ENCODE assay signal across 28 mouse cellular contexts in genomic region chr5:50512539-50512938, GRCm38 (mm10).
"Had no signal": no experiment of that assay in that cellular context is flagged by ENCODE, and none has a peak within 500 bp of the region (broad histone marks: within the 10 kb centered on the region; RNA-seq: fewer than 3 reads in every experiment).

No protein-coding gene starts in this region.

- H3K27me3 ChIP-seq: embryonic facial prominence, embryonic 12.5 days; embryonic facial prominence, embryonic 13.5 days; embryonic facial prominence, embryonic 15.5 days; forebrain, embryonic 12.5 days; forebrain, embryonic 13.5 days; forebrain, embryonic 15.5 days had no signal

- ATAC-seq: forebrain, embryonic 13.5 days; forebrain, embryonic 14.5 days; forebrain, embryonic 15.5 days; forebrain, embryonic 16.5 days; forebrain, postnatal 0 days had no signal

- H3K9ac ChIP-seq: embryonic facial prominence, embryonic 12.5 days; embryonic facial prominence, embryonic 13.5 days; embryonic facial prominence, embryonic 15.5 days; forebrain, embryonic 12.5 days; forebrain, embryonic 13.5 days; forebrain, embryonic 15.5 days; forebrain, postnatal 0 days had no signal

- DNase-seq: cerebellum, adult 2 months; cerebellum, adult 8-10 months; cerebellum, adult 9-10 months; cerebellum, adult 9-11 months; cerebellum, postnatal 10 days; cerebellum, postnatal 14 days; cerebellum, postnatal 25 days; cerebellum, postnatal 36 days; embryo, embryonic 11 days; forebrain, postnatal 0 days; gastrocnemius, adult 2 months; gastrocnemius, postnatal 10 days; gastrocnemius, postnatal 14 days; gastrocnemius, postnatal 25 days; gastrocnemius, postnatal 36 days; heart, adult 11 months; heart, adult 18-20 months had no signal

- H3K9me3 ChIP-seq: embryonic facial prominence, embryonic 10.5 days; embryonic facial prominence, embryonic 12.5 days; embryonic facial prominence, embryonic 13.5 days; embryonic facial prominence, embryonic 15.5 days; forebrain, embryonic 10.5 days; forebrain, embryonic 12.5 days; forebrain, embryonic 13.5 days; forebrain, embryonic 15.5 days had no signal

- H3K4me3 ChIP-seq: embryonic facial prominence, embryonic 10.5 days; embryonic facial prominence, embryonic 12.5 days; embryonic facial prominence, embryonic 13.5 days; embryonic facial prominence, embryonic 15.5 days; erythroblast, embryonic 14.5 days; forebrain, embryonic 10.5 days; forebrain, embryonic 12.5 days; forebrain, embryonic 13.5 days; forebrain, embryonic 15.5 days; gastrocnemius, adult 2 months had no signal

- H3K4me1 ChIP-seq: embryonic facial prominence, embryonic 10.5 days; embryonic facial prominence, embryonic 12.5 days; embryonic facial prominence, embryonic 13.5 days; embryonic facial prominence, embryonic 15.5 days; forebrain, embryonic 10.5 days; forebrain, embryonic 12.5 days; forebrain, embryonic 13.5 days; forebrain, embryonic 15.5 days had no signal

- H3K4me2 ChIP-seq: embryonic facial prominence, embryonic 12.5 days; embryonic facial prominence, embryonic 13.5 days; embryonic facial prominence, embryonic 15.5 days; forebrain, embryonic 12.5 days; forebrain, embryonic 13.5 days; forebrain, embryonic 15.5 days had no signal

- H3K36me3 ChIP-seq: embryonic facial prominence, embryonic 10.5 days; embryonic facial prominence, embryonic 12.5 days; embryonic facial prominence, embryonic 13.5 days; embryonic facial prominence, embryonic 15.5 days; forebrain, embryonic 10.5 days; forebrain, embryonic 12.5 days; forebrain, embryonic 15.5 days had no signal

- H3K27ac ChIP-seq: embryonic facial prominence, embryonic 10.5 days; embryonic facial prominence, embryonic 12.5 days; embryonic facial prominence, embryonic 13.5 days; embryonic facial prominence, embryonic 15.5 days; forebrain, embryonic 10.5 days; forebrain, embryonic 12.5 days; forebrain, embryonic 13.5 days; forebrain, embryonic 15.5 days; gastrocnemius, adult 2 months had no signal
